Mouse (Mus musculus): Measurements from ENCODE around the gene Bcl2a1b. TPM values are rescaled to one million over a fixed set of nuclear protein-coding genes. Genes with fewer than 3 reads are reported as not detected.

Gene Bcl2a1b
- total and polyA plus RNA-seq, 3 experiments, result not detected

DNA sequence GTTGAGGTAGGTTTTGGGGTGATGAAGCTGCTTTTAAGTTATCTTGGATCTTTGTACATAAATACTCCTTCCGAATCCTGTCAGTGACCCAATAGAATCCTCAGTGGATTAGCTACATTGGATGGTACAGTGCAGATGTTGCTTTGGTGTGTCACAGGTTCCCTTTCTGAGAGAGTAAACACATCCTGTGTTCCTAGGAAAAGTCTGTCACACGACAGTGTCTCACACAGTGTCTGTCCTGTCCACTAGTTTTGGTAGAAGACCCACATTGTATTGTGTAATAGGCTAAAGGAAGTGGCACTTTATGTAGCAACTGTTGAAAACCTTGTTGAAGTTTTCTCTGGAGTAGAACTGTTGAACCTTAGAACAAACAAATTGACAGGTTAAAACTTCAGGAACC lies 54.4 kb downstream of the Bcl2a1b start:
- Histone ChIP-seq H3K9me3 (replicated peaks; ENCODE audit: insufficient read depth, low read length) (no peaks in the 10 kb centered on the region), H3K79me2 (ENCODE audit: control insufficient read depth, insufficient read depth, low read length, poor library complexity) (no peaks in the 10 kb centered on the region), H3K36me3 (ENCODE audit: control insufficient read depth in 1 of 2, insufficient read depth in 2 of 2, low read length in 2 of 2) (no peaks in the 10 kb centered on the region), H3K27ac (ENCODE audit: control insufficient read depth, low read depth, low read length) (no peak overlapping the region), H3K4me1 (ENCODE audit: control insufficient read depth in 1 of 2, insufficient read depth in 2 of 2, low read length in 2 of 2) (no peaks in the 10 kb centered on the region), H3K27me3 (ENCODE audit: control insufficient read depth in 1 of 2, insufficient read depth in 2 of 2, low read length in 2 of 2) (no peaks in the 10 kb centered on the region), H3K4me3 (ENCODE audit: control insufficient read depth in 1 of 2, insufficient read depth in 1 of 2, low read depth in 2 of 2, low read length in 2 of 2) (no peak overlapping the region), H3K9ac (ENCODE audit: control insufficient read depth, low read depth, low read length, poor library complexity, severe bottlenecking) (no peak overlapping the region)
- TF ChIP-seq ELF1 (IDR thresholded peaks at IDR 0.05; ENCODE audit: low read depth, low read length) (no peak), TBP (IDR thresholded peaks at IDR 0.05; ENCODE audit: low read depth, low read length) (no peak), CHD2 (IDR thresholded peaks at IDR 0.05; ENCODE audit: low read length) (no peak), USF1 (IDR thresholded peaks at IDR 0.05; ENCODE audit: low read depth, low read length) (no peak), TAL1 (IDR thresholded peaks at IDR 0.05; ENCODE audit: low read length) (no peak), POLR2AphosphoS5 (IDR thresholded peaks at IDR 0.05; ENCODE audit: borderline replicate concordance, low read depth, low read length) (no peak), NRF1 (IDR thresholded peaks at IDR 0.05; ENCODE audit: insufficient read depth, low read depth, low read length, poor library complexity, severe bottlenecking) (no peak), MYC (IDR thresholded peaks at IDR 0.05; ENCODE audit: low read depth, low read length) (no peak), GABPA (IDR thresholded peaks at IDR 0.05; ENCODE audit: low read depth, low read length) (no peak)
- no peak for DNase-seq (ENCODE audit: low read depth, low spot score)

DNA sequence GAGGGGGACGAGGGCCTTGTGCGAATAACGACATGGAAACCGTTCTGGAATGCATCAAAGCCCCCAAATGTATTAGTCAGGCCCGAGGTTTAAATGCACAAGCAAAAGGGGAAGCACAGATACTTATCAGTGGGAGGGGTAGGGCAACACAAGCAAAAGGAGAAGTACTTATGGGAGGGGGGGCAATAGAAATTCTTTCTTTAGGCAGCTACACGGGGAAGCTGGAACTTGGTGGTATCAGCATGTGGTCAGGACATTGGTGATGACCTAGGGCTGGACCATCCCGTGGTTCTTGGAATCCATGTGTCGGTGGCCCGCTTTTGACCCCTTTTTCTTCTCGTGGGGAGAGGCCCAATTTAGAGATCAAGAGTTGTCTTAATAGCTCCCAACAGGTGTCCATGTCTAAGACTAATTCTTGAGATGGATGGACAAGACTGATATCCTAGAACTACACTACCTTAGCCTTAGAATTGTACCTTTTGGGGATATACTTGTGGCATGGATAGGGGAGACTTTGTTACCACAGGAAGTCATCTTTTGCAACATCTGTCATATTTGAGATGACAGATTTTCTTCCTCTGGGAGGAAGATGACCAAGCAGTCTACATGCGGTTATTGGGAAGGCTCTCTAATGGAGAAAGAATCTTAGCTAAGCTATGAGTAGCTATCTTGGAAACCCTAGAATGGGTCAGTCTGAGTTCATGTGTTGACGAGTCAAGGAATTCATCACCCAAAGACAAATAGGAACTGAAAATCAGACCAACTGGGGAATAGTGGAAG lies 57.7 kb downstream of the Bcl2a1b start:
- Histone ChIP-seq H3K9me3 (replicated peaks; ENCODE audit: insufficient read depth, low read length) (no peaks in the 10 kb centered on the region), H3K9ac (ENCODE audit: control insufficient read depth, low read depth, low read length, poor library complexity, severe bottlenecking) (no peak overlapping the region), H3K4me3 (ENCODE audit: control insufficient read depth in 1 of 2, insufficient read depth in 1 of 2, low read depth in 2 of 2, low read length in 2 of 2) (no peak overlapping the region), H3K4me1 (ENCODE audit: control insufficient read depth in 1 of 2, insufficient read depth in 2 of 2, low read length in 2 of 2) (no peaks in the 10 kb centered on the region), H3K27ac (ENCODE audit: control insufficient read depth, low read depth, low read length) (no peak overlapping the region), H3K79me2 (ENCODE audit: control insufficient read depth, insufficient read depth, low read length, poor library complexity) (no peaks in the 10 kb centered on the region), H3K36me3 (ENCODE audit: control insufficient read depth in 1 of 2, insufficient read depth in 2 of 2, low read length in 2 of 2) (no peaks in the 10 kb centered on the region), H3K27me3 (ENCODE audit: control insufficient read depth in 1 of 2, insufficient read depth in 2 of 2, low read length in 2 of 2) (no peaks in the 10 kb centered on the region)
- peak; percentile 21 for DNase-seq (ENCODE audit: low read depth, low spot score)
- TF ChIP-seq POLR2AphosphoS5 (IDR thresholded peaks at IDR 0.05; ENCODE audit: borderline replicate concordance, low read depth, low read length) (no peak), GATA1 (IDR thresholded peaks at IDR 0.05; ENCODE audit: low read depth, low read length) (peak; percentile 42; the same call in 1 of the 2 replicates), CHD1 (IDR thresholded peaks at IDR 0.05; ENCODE audit: low read depth, low read length) (no peak), TCF12 (IDR thresholded peaks at IDR 0.05; ENCODE audit: low read depth, low read length) (no peak), EP300 (IDR thresholded peaks at IDR 0.05; ENCODE audit: low read depth in 1 of 2, low read length in 2 of 2) (peak in 1 of 2 experiments; percentile 44; a peak in 1 of 4 replicates), E2F4 (IDR thresholded peaks at IDR 0.05; ENCODE audit: borderline replicate concordance, low read depth, low read length) (no peak), MAZ (IDR thresholded peaks at IDR 0.05; ENCODE audit: low read depth, low read length) (peak; percentile 57; the same call in 1 of the 2 replicates)

Other genes starting within 250 kb of the Bcl2a1b start
- gene Bcl2a1a, start 242.3 kb upstream of the Bcl2a1b start, total RNA-seq (2012; rRNA removed), result 0.65 and 0.77 TPM in 2 replicates
- under 1 TPM in 1 of 2 experiments, not detected in 1; 0.32 TPM for gene Bcl2a1a, start 242.3 kb upstream of the Bcl2a1b start, polyA plus RNA-seq (2012; ENCODE audit: insufficient read depth in 1 of 2, insufficient read length in 2 of 2, low read depth in 1 of 2, low replicate concordance in 2 of 2, missing spikeins in 1 of 2)
- gene Trim43b, start 106.4 kb upstream of the Bcl2a1b start, total RNA-seq (2012; rRNA removed), result not detected in 2 replicates
- gene Trim43b, start 106.4 kb upstream of the Bcl2a1b start, polyA plus RNA-seq (2012; ENCODE audit: insufficient read depth in 1 of 2, insufficient read length in 2 of 2, low read depth in 1 of 2, low replicate concordance in 2 of 2, missing spikeins in 1 of 2), result under 1 TPM in 1 of 2 experiments, not detected in 1; 0.04 TPM
- not detected in 2 replicates for gene Gm29094, start 170 bp downstream of the Bcl2a1b start, total RNA-seq (2012; rRNA removed)
- not detected for gene Gm29094, start 170 bp downstream of the Bcl2a1b start, polyA plus RNA-seq (2012; ENCODE audit: insufficient read depth in 1 of 2, insufficient read length in 2 of 2, low read depth in 1 of 2, low replicate concordance in 2 of 2, missing spikeins in 1 of 2)
- gene Mthfs, start 11.5 kb downstream of the Bcl2a1b start, total RNA-seq (2012; rRNA removed), result 1.1 and 1.2 TPM in 2 replicates
- 10 to 100 TPM in 1 of 2 experiments, not detected in 1; 10.7 TPM for gene Mthfs, start 11.5 kb downstream of the Bcl2a1b start, polyA plus RNA-seq (2012; ENCODE audit: insufficient read depth in 1 of 2, insufficient read length in 2 of 2, low read depth in 1 of 2, low replicate concordance in 2 of 2, missing spikeins in 1 of 2)